19 mouse cellular contexts compared by ENCODE assay signal in genomic region chr7:100383207-100383606, GRCm38 (mm10).
"Had no signal": no experiment of that assay in that cellular context is flagged by ENCODE, and none has a peak within 500 bp of the region (broad histone marks: within the 10 kb centered on the region; RNA-seq: fewer than 3 reads in every experiment).

No protein-coding gene starts in this region.

- H3K4me3 ChIP-seq: lung, embryonic 15.5 days; megakaryocyte, embryonic 14.5 days; midbrain, embryonic 13.5 days; midbrain, embryonic 15.5 days; neural tube, embryonic 12.5 days had no signal

- H3K27me3 ChIP-seq: lung, embryonic 15.5 days; megakaryocyte, embryonic 14.5 days; midbrain, embryonic 13.5 days; midbrain, embryonic 15.5 days; neural tube, embryonic 12.5 days had no signal

- H3K4me2 ChIP-seq: lung, embryonic 15.5 days; midbrain, embryonic 11.5 days; midbrain, embryonic 13.5 days; midbrain, embryonic 15.5 days; neural tube, embryonic 12.5 days had no signal

- H3K9me3 ChIP-seq: lung, embryonic 15.5 days; megakaryocyte, embryonic 14.5 days; midbrain, embryonic 13.5 days; midbrain, embryonic 15.5 days; neural tube, embryonic 12.5 days had no signal

- DNase-seq: liver, postnatal 0 days; lung, adult 2 months; lung, postnatal 14 days; lung, postnatal 36 days; right cerebral cortex, adult 18-20 months; right cerebral cortex, postnatal 25 days; right cerebral cortex, postnatal 4 days; spleen, adult 18-20 months; thymus, adult 2 months; thymus, postnatal 25 days; thymus, postnatal 4 days had no signal

- H3K27ac ChIP-seq: lung, embryonic 15.5 days; macrophage; midbrain, embryonic 13.5 days; midbrain, embryonic 15.5 days; neural tube, embryonic 12.5 days had no signal

- ATAC-seq: liver, postnatal 0 days; lung, postnatal 0 days; midbrain, embryonic 13.5 days; midbrain, embryonic 15.5 days had no signal

- H3K4me1 ChIP-seq: lung, embryonic 15.5 days; midbrain, embryonic 13.5 days; midbrain, embryonic 15.5 days; neural tube, embryonic 12.5 days had no signal

- H3K9ac ChIP-seq: liver, postnatal 0 days; lung, embryonic 15.5 days; midbrain, embryonic 13.5 days; midbrain, embryonic 15.5 days; neural tube, embryonic 12.5 days had no signal
